Mouse (Mus musculus) activated CD4-positive, CD25-positive, alpha-beta regulatory T cell, adult 4 months (primary cell): Measurements from ENCODE around the gene Ola1. TPM values are rescaled to one million over a fixed set of nuclear protein-coding genes. Genes with fewer than 3 reads are reported as not detected.

Experiments used
- ATAC-seq: one replicate; pipeline ENCODE4 v1.8.0; 2017
- polyA plus RNA-seq, 2 experiments: library from polyadenylated mRNA; unstranded; fragments of 100-300 nt; shearing (Covaris generic); gene quantifications; one replicate each; pipeline ENCODE4 v1.2.1; 2017

Gene Ola1
- polyA plus RNA-seq, 2 experiments from 2014 or later: 79.2 to 103 TPM

DNA sequence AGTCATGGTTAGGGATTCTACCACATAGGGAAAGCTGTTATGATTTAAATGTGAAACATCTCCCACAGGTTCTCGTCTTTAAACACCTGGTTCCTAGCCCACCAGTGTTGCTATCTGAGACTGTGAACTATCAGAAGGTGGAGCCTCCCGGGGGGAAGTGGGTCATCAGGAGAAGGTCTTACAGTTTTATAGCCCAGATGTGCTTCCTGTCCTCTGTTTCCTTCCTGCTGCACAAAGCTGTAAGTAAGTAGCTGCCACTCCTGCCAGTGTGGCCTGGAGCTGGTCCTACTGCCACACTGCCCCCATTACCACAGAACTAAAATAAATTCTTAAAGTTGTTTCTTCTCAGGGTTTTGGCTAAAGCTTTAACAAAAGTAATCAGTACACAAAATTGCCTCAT, 72.6 kb downstream of the Ola1 start:
- ATAC-seq: no peak

DNA sequence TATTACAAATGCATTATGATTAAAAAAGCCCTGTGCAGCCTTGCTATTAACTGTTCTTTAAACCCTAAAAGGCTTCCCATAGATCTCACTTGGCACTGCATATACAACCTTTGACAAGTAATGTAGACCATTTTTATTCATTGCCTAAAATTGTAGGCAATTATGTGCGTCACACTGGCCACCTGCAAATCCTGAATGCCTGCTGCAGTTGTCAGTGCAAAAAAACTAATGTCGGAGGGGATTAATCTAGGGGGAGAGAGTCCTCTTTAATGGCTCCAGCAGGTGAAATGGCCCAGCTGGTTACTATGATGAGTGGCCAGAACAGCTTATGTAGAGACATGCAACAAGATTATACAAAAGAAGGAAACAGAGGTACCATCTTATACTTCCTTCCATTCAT, 75.0 kb downstream of the Ola1 start:
- ATAC-seq: no peak

DNA sequence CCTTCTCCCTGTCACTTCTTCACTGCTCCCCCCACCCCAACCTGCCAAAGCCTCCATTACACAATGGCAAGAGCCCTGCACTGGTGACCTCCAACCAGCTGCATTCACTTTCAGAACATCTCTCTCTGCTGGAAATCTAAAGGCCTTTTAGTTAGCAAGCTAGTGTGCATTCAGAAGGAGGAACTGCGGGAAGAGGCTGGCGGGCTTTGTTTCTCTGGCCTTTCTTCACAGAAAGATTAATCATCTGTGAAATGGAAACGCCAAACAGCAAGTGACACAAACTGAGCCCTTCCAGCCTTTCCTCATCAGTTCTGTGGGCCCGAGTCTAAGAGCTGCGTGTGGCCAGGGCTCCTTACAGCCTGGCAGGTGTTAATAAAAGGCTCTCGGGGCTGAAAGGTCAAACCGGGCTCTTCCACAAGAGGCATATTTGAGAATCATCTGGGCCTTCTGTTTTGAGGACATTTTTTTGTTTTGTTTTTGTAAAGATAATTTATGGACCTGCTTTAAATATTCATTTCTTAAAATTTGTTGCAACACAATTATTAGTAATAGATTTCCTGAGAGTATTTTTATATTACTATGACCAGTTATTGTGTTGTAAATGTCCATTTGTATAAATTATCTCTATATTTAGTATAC, 75.8 kb downstream of the Ola1 start:
- no peak for ATAC-seq

DNA sequence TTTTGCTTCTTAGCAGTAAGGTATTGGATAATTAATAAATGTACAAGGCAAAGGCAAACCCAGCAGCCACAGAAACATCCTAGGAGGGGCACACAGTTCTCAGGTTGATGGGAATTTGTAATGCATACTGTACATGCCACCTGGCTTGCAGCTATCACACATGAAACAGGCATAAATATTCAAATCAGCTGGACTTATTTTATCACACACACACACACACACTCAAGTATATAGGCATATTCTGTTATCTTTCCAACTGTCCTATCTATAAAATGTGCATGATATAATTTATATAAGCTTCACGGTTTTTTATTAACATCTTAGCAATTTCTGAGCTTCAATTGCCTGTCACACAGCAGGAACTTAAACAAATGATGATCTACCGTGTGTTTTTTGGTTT, 85.8 kb downstream of the Ola1 start:
- ATAC-seq: no peak

- no peak for ATAC-seq
Measured at GRCm38 (mm10) chr2:73127686-73128085, 91.0 kb downstream of the Ola1 start.

DNA sequence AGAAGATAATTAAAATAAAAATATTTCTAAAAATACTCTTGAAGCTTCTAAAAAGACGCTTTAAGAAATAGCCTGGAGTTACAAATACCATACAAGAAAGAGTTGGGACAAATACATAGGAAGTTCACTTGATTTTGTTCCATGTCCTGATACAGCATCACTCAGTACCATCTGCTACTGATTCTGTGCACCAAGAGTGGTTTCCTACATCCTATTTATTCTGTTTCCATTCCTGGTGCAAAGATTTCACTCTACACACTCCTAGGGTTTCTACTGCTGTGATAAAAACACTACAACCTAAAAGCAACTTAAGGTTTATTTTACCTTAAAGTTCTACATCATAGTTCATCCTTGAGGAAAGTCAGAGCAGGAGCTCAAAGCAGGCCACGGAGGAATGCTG, 99.9 kb downstream of the Ola1 start:
- ATAC-seq: no peak

- no peak for ATAC-seq
Measured at GRCm38 (mm10) chr2:73107089-73107488, 111.6 kb downstream of the Ola1 start.

- no peak for ATAC-seq
Measured at GRCm38 (mm10) chr2:73096491-73096890, 122.2 kb downstream of the Ola1 start.

GRCm38 (mm10) chr2:73095300-73095699, 123.4 kb downstream of the Ola1 start:
- ATAC-seq: no peak

DNA sequence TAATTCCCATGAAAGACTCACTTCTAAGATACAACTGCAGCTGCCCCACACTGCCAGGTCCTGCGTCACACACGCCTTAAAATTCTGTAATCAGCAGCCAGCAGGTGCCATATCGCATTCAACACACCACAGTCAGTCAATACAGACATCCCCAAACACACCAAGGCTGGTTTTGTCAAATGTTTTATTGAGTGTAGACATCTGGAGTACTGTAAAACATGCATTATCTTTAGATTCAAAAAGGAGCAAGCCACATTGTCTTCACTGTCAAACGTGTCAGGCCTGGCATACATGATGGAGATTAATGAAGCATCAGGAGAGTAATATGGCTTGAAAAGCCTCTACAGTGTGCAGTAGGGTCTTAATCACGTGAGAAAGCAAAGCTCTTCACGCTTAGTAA, 125.7 kb downstream of the Ola1 start:
- ATAC-seq: no peak

DNA sequence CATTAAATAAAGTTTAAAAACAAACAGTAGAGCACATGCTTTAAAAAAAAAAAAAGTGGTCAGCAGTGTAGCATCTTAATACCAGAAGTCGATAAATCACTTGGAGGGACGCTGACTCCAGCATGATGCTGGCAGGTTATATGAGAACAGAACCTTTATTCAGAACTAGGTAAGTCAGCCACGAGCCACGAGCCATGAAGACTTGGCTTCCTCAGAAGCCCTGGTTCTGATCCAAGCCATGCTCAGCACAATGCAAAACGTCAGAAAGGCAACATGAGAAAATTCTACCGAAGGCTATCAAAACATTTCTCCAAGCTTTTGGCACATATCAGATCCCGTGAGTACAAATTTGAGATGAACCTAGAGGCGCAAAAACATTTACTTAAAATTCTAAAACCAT, 127.4 kb downstream of the Ola1 start:
- ATAC-seq: no peak

DNA sequence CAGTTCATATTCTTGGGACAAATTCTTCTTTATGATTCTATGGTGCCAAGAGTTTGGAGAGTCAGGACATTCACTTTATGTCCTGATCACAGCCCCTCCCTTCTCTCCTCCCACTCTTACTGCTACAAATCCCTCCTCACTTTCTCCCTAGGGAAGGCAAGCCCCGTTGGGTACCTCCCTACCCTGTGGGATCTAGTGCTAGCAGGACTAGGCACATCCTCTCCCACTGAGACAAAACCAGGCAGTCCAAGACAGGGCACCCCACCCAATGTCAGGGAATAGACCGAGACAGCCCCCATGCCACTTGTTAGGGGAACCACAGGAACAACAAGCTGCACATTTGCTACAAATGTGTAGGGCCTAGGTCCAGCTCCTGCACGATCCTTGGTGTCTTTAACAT, 131.1 kb downstream of the Ola1 start:
- no peak for ATAC-seq

DNA sequence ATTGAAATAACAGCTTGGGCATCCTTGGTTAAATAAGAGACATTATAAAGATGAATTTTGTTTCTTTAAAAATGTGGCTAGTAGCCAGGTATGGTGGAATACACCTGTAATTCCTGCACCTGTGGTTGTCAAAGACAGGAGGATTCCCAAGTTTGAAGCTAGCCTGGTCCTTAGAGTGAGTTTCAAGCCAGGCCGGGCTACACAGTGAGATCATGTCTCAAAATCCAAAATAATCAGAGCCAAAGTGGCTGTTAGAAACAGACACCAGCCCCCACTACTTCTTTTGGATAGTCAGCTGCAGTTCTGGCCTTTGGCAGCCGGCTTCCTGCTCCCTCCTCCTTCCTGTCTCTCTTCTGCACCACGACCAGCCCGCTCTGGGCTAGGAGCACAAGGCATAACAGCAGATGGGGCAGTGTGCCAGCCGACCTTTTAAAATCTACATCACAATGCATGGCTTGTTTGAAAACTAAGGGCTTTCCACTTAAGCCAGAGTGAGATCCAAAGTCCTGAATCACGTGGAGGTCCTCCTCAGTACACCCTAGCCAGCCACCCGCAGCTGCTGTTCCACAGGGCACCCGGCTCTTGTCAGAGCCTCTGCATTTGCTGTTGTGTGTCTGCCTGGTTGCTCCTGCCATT, 132.9 kb downstream of the Ola1 start:
- ATAC-seq: no peak

- ATAC-seq: no peak
Measured at GRCm38 (mm10) chr2:73082476-73082875, 136.2 kb downstream of the Ola1 start.

DNA sequence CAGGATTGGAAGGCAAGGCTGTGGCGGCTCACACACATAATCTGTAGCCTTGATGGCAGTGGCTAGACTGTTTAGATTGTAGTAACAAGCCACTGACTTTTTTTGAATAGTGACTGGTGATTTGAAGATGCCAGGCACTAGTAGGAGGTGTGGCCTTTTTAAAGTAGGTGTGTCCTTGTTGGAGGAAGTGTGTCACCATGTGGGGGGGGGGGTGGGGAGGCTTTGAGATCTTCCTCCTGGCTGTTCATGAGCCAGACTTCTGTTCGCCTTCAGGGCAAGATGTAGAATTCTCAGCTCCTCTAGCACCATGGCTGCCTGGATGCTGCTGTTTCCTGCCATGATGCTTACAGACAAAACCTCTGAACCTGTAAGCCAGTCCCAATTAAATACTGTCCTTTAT, 136.9 kb downstream of the Ola1 start:
- no peak for ATAC-seq

GRCm38 (mm10) chr2:73080084-73080483, 138.6 kb downstream of the Ola1 start:
- ATAC-seq: no peak

DNA sequence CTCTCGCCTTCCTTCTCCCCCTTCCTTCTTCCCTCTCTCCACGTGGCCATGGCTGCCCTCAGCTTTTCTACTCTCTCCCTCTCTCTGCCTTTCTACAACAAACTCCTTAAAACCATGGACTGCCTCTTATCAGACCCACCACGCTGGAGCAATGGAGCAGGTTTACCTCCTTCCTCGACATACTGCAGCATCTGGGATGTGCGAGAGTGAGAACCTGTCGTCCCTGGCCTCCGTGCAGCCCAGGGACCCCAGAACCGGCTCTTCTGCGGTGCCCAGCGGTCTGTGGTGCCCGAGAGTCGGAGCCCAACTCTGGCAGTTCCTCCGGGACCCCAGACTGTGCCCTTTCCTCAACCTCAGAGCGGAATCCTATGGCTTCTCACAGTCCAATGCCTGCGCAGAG, 139.4 kb downstream of the Ola1 start:
- ATAC-seq: no peak

DNA sequence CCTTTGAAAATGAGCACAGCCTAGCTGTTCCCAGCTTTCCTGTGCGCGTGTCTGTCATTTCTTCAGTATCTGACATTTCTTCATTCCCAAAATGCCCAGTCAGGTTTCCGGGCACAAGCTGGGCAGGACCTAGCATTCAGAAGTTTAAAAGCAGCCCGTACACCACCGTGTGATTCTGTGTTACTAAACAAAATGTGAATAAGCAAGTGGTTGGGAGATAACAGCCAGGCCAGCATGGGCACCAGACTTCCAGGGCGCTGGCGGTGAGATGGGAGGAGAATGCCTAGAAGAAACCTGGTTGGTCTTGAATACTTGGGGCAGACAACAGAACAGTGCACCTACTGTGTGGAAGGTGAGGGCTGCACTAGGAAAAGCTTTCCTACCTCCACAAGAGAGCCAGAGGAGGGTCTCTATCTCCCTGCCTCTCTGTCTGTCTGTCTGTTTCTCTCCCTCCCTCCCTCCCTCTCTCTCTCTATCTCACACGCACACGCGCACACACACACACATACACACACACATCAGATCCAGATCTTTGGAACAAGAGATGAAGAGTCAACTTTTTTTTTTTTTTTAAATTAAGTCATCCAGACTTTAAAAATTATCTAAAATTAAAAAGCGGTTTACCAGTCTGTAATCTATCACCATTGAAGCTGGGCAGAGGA, 144.8 kb downstream of the Ola1 start:
- no peak for ATAC-seq

DNA sequence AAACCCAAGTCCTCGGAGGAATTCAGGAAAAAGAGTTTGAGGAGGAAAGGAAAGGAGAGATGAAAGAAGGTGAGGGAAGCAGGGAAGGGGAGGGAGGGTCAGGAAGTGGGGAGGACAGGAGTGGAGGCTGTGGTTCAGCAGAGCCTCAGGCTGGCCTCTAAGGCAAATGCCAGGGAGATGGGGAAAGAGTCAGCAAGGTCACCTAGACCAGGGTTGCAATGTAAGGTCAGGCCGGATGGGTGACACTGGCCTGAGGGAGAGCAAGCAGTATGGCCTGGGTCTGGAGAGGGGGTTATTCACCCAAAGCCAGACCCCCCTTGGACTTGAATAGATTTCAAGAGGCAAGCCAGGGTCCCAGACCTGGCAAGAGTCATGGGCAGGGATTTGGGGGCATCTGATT, 147.5 kb downstream of the Ola1 start:
- ATAC-seq: no peak

- ATAC-seq: no peak
Measured at GRCm38 (mm10) chr2:73070449-73071076, 148.2 kb downstream of the Ola1 start.

- no peak for ATAC-seq
Measured at GRCm38 (mm10) chr2:73069223-73069825, 149.4 kb downstream of the Ola1 start.

DNA sequence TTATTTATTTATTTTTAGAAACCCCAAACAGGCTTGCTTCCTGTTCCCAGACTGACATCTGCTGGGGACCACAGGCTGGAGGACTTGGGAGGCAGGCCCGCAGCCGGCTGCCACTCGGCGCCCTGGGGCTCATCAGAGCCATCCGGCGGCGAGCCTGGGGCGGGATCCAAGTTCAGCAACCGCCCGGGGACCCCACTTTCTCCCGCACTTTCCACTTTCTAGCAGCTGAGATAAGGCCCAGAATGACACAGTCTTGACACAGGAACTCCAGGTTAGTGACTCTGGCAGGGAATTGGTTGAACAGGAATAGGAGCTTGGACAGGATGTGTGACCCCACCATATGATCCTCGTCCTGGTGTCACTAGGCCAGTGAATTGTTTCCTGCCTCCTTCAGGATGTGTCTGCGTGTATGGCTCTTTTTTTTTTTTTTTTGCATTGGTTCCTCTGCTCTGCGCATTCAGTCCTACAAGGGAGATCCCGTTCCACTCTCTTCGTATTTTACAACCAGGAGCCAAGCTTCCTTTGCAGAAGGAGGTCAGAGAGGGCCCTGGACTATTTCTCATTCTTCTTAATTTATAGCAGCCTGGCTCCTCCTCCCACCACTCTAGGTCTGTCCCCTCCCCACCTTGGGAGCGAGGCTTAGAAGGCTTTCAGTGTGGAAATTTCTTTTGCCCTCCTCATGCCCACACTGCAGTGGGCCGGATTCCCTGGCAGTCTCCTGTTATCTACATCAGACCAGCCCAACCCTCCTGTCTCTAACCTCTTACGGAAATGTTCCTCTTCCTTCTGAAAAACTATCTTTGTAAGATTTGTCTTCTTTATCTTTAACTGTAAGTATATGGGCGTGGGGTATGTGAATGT, 152.2 kb downstream of the Ola1 start:
- no peak for ATAC-seq
